Mouse (Mus musculus) ES-E14 (cell line): Measurements from ENCODE around the gene E2f6.

Experiments used
- CHD2 ChIP-seq: IDR thresholded peaks from 2 replicates; pipeline ENCODE4 v1.6.1; 2014; ENCODE audit warnings: mild to moderate bottlenecking, low read depth, low read length, inconsistent platforms
- HCFC1 ChIP-seq: IDR thresholded peaks from 2 replicates; pipeline ENCODE4 v1.6.1; 2012; ENCODE audit warnings: low read length, inconsistent platforms, borderline replicate concordance; ENCODE audit not compliant: insufficient read depth
- MAFK ChIP-seq: IDR thresholded peaks from 2 replicates; pipeline ENCODE4 v1.6.1; 2014; ENCODE audit warnings: mild to moderate bottlenecking, low read depth, low read length, inconsistent platforms; ENCODE audit not compliant: insufficient read depth
- ZNF384 ChIP-seq: IDR thresholded peaks from 2 replicates; pipeline ENCODE4 v1.6.1; 2012; ENCODE audit warnings: low read depth, low read length, inconsistent platforms

GRCm38 (mm10) chr12:16823701-16824100 lies 12.9 kb downstream of the E2f6 start:
- TF ChIP-seq MAFK (no peak), CHD2 (no peak), ZNF384 (no peak), HCFC1 (no peak)
